ENCODE assay signal across 21 mouse cellular contexts in the genomic region with DNA sequence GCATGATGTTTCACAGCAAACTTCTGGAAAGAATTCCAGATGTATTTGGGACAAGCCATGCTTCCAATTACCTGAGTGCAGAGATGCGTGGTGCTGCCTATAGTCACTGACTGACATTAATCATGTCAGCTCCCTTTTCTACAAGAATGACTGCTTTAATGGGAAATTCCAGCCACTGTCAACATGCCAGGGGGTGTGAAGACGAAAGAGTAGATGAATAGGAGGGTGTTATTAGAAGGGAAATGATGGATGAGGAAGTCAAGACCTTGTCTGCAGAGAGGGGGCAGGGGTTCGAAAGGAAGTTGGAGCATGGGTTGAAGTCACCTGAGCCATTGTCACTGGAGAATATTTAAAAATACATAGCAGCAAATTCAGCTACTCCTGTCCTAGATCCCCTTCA.
DNase-seq lines count a peak whose midpoint lies in the region; ATAC-seq and TF ChIP-seq lines count a peak whose summit lies in the region.
"Had no signal": no experiment of that assay in that cellular context is flagged by ENCODE, and none has a peak within 500 bp of the region (broad histone marks: within the 10 kb centered on the region; RNA-seq: fewer than 3 reads in every experiment).

No protein-coding gene starts in this region.

- H3K27ac ChIP-seq in hindbrain, embryonic 11.5 days (ENCODE audit: low read depth, low read length): no peak overlapping the region
- no peak overlapping the region for H3K27ac ChIP-seq in hindbrain, embryonic 13.5 days
- no peak overlapping the region for H3K27ac ChIP-seq in kidney, embryonic 16.5 days (ENCODE audit: low read length)
- no peak overlapping the region for H3K27ac ChIP-seq in intestine, postnatal 0 days (ENCODE audit: low read depth, low read length)
- H3K27ac ChIP-seq: embryonic facial prominence, embryonic 12.5 days; forebrain, embryonic 15.5 days; heart, embryonic 10.5 days had no signal

- H3K9ac ChIP-seq in hindbrain, embryonic 11.5 days (ENCODE audit: low read depth, low read length): no peak overlapping the region
- H3K9ac ChIP-seq in hindbrain, embryonic 13.5 days: no peak overlapping the region
- no peak overlapping the region for H3K9ac ChIP-seq in kidney, embryonic 16.5 days (replicated peaks; ENCODE audit: low read length)
- no peak overlapping the region for H3K9ac ChIP-seq in intestine, postnatal 0 days (ENCODE audit: low read depth, low read length)
- H3K9ac ChIP-seq: embryonic facial prominence, embryonic 12.5 days; forebrain, embryonic 15.5 days had no signal

- no peak for TF ChIP-seq CTCF in intestine, postnatal 0 days (IDR thresholded peaks at IDR 0.05; ENCODE audit: low read depth)

- no peaks in the 10 kb centered on the region for H3K4me1 ChIP-seq in hindbrain, embryonic 11.5 days (replicated peaks; ENCODE audit: control insufficient read depth, insufficient read depth, low read length)
- H3K4me1 ChIP-seq in hindbrain, embryonic 13.5 days (replicated peaks): no peaks in the 10 kb centered on the region
- H3K4me1 ChIP-seq in kidney, embryonic 16.5 days (ENCODE audit: insufficient read depth, low read length): no peaks in the 10 kb centered on the region
- H3K4me1 ChIP-seq in intestine, postnatal 0 days (replicated peaks; ENCODE audit: control insufficient read depth, insufficient read depth, low read length): no peaks in the 10 kb centered on the region
- H3K4me1 ChIP-seq: embryonic facial prominence, embryonic 12.5 days; forebrain, embryonic 15.5 days; heart, embryonic 10.5 days had no signal

- ATAC-seq in hindbrain, embryonic 11.5 days (ENCODE audit: low FRiP score): peak; percentile 56
- no peak for ATAC-seq in hindbrain, embryonic 13.5 days (ENCODE audit: low FRiP score)
- ATAC-seq in kidney, embryonic 16.5 days (ENCODE audit: low FRiP score, low TSS enrichment): 0 out of 2 replicates have a peak, but pooled peaks have one; percentile 39
- no peak for ATAC-seq in intestine, postnatal 0 days
- ATAC-seq: activated CD4-positive, CD25-positive, alpha-beta regulatory T cell, adult 4 months; forebrain, embryonic 15.5 days; intestine, embryonic 16.5 days; Patski had no signal

- no peak overlapping the region for H3K4me2 ChIP-seq in hindbrain, embryonic 11.5 days (replicated peaks; ENCODE audit: low read depth, low read length)
- no peak overlapping the region for H3K4me2 ChIP-seq in hindbrain, embryonic 13.5 days
- no peak overlapping the region for H3K4me2 ChIP-seq in kidney, embryonic 16.5 days (replicated peaks; ENCODE audit: low read depth, low read length)
- no peak overlapping the region for H3K4me2 ChIP-seq in intestine, postnatal 0 days (replicated peaks; ENCODE audit: low read depth)
- H3K4me2 ChIP-seq: embryonic facial prominence, embryonic 12.5 days; forebrain, embryonic 15.5 days had no signal

- H3K27me3 ChIP-seq in hindbrain, embryonic 11.5 days (ENCODE audit: control insufficient read depth, insufficient read depth, low read length): no peaks in the 10 kb centered on the region
- no peaks in the 10 kb centered on the region for H3K27me3 ChIP-seq in hindbrain, embryonic 13.5 days
- H3K27me3 ChIP-seq in kidney, embryonic 16.5 days (ENCODE audit: insufficient read depth, low read length): no peaks in the 10 kb centered on the region
- H3K27me3 ChIP-seq in intestine, postnatal 0 days (replicated peaks; ENCODE audit: control insufficient read depth, insufficient read depth, low read length): no peaks in the 10 kb centered on the region
- H3K27me3 ChIP-seq: CH12.LX; embryonic facial prominence, embryonic 12.5 days; forebrain, embryonic 15.5 days; Patski had no signal

- 31% methylated on average over 3 of the region's 3 CpGs for WGBS in hindbrain, embryonic 11.5 days
- 33% methylated on average over 3 of the region's 3 CpGs for WGBS in hindbrain, embryonic 13.5 days
- WGBS in kidney, embryonic 16.5 days: 12% methylated on average over 3 of the region's 3 CpGs
- WGBS in intestine, postnatal 0 days: 57% methylated on average over 3 of the region's 3 CpGs

- H3K9me3 ChIP-seq in hindbrain, embryonic 11.5 days (ENCODE audit: control insufficient read depth, low read length): no peaks in the 10 kb centered on the region
- H3K9me3 ChIP-seq in hindbrain, embryonic 13.5 days: no peaks in the 10 kb centered on the region
- H3K9me3 ChIP-seq in kidney, embryonic 16.5 days (ENCODE audit: low read length): no peaks in the 10 kb centered on the region
- H3K9me3 ChIP-seq in intestine, postnatal 0 days (ENCODE audit: control insufficient read depth): no peaks in the 10 kb centered on the region
- H3K9me3 ChIP-seq: embryonic facial prominence, embryonic 12.5 days; forebrain, embryonic 15.5 days; heart, embryonic 10.5 days had no signal

- H3K36me3 ChIP-seq in hindbrain, embryonic 11.5 days (ENCODE audit: control insufficient read depth, insufficient read depth, low read length): no peaks in the 10 kb centered on the region
- no peaks in the 10 kb centered on the region for H3K36me3 ChIP-seq in hindbrain, embryonic 13.5 days
- no peaks in the 10 kb centered on the region for H3K36me3 ChIP-seq in kidney, embryonic 16.5 days (ENCODE audit: insufficient read depth, low read length)
- no peaks in the 10 kb centered on the region for H3K36me3 ChIP-seq in intestine, postnatal 0 days (ENCODE audit: control insufficient read depth, insufficient read depth)
- H3K36me3 ChIP-seq: embryonic facial prominence, embryonic 12.5 days; forebrain, embryonic 15.5 days; heart, embryonic 10.5 days had no signal

- H3K4me3 ChIP-seq in hindbrain, embryonic 11.5 days (ENCODE audit: low read depth, low read length): no peak overlapping the region
- H3K4me3 ChIP-seq in hindbrain, embryonic 13.5 days: no peak overlapping the region
- H3K4me3 ChIP-seq in kidney, embryonic 16.5 days (ENCODE audit: low read length): no peak overlapping the region
- no peak overlapping the region for H3K4me3 ChIP-seq in intestine, postnatal 0 days (ENCODE audit: low read depth, low read length)
- H3K4me3 ChIP-seq: embryonic facial prominence, embryonic 12.5 days; forebrain, embryonic 15.5 days; heart, embryonic 10.5 days had no signal

- DNase-seq in hindbrain, embryonic 11.5 days (ENCODE audit: low spot score): no peak
- no peak for DNase-seq in kidney, postnatal 36 days
- peak; percentile 27 for DNase-seq in embryo, embryonic 10.5 days (ENCODE audit: low spot score)
- DNase-seq in forelimb bud, embryonic 11.5 days (ENCODE audit: low read depth, low spot score): peak; percentile 40
- DNase-seq in cerebellum, adult 9-10 months: no peak
- DNase-seq: adrenal gland, postnatal 36 days; cerebellum, adult 2 months; cerebellum, postnatal 14 days; gastrocnemius, postnatal 10 days; heart, adult 18-20 months; heart, postnatal 10 days had no signal

Comparison
In these comparisons a context has a peak if more than half of its experiments do, and no peak if none do; other contexts are left out.
1. ATAC-seq: peak in hindbrain, embryonic 11.5 days (single experiment) and kidney, embryonic 16.5 days (single experiment); none in hindbrain, embryonic 13.5 days (single experiment) and intestine, postnatal 0 days (single experiment).
2. DNase-seq: peak in embryo, embryonic 10.5 days (single experiment) and forelimb bud, embryonic 11.5 days (single experiment); none in hindbrain, embryonic 11.5 days (single experiment), kidney, postnatal 36 days (0 of 2) and cerebellum, adult 9-10 months (single experiment).